Mouse (Mus musculus): ENCODE data around the gene Chsy1.

The Chsy1 gene

GRCm38 (mm10) chr7:66178101-66178500 lies 68.8 kb downstream of the Chsy1 start:
- DNase-seq, result peak; percentile 87

- peak; percentile 94 for DNase-seq
These were observed 69.8 kb downstream of the Chsy1 start for GRCm38 (mm10) chr7:66179120-66179581.

GRCm38 (mm10) chr7:66179711-66180110 lies 70.4 kb downstream of the Chsy1 start:
- no peak for DNase-seq

- DNase-seq, result peak; percentile 87
These were observed 70.9 kb downstream of the Chsy1 start for GRCm38 (mm10) chr7:66180260-66180659.

GRCm38 (mm10) chr7:66180711-66181365 lies 71.5 kb downstream of the Chsy1 start:
- peak; percentile 90 for DNase-seq

GRCm38 (mm10) chr7:66182075-66182715 lies 72.9 kb downstream of the Chsy1 start:
- DNase-seq, result peak; percentile 86

GRCm38 (mm10) chr7:66183404-66183803 lies 74.1 kb downstream of the Chsy1 start:
- peak; percentile 75 for DNase-seq

- DNase-seq, result peak; percentile 67
These were observed 74.7 kb downstream of the Chsy1 start for GRCm38 (mm10) chr7:66184026-66184425.

- DNase-seq, result peak; percentile 86
These were observed 76.1 kb downstream of the Chsy1 start for GRCm38 (mm10) chr7:66185370-66185769.

GRCm38 (mm10) chr7:66187581-66188231 lies 78.4 kb downstream of the Chsy1 start:
- DNase-seq, result peak; percentile 90

- DNase-seq, result peak; percentile 30
These were observed 81.1 kb downstream of the Chsy1 start for GRCm38 (mm10) chr7:66190385-66190784.

GRCm38 (mm10) chr7:66194511-66194910 lies 85.2 kb downstream of the Chsy1 start:
- DNase-seq, result peak; percentile 91

GRCm38 (mm10) chr7:66195881-66196280 lies 86.6 kb downstream of the Chsy1 start:
- DNase-seq, result peak; percentile 89

- peak; percentile 98 for DNase-seq
These were observed 87.5 kb downstream of the Chsy1 start for GRCm38 (mm10) chr7:66196609-66197445.

- no peak for DNase-seq
These were observed 89.1 kb downstream of the Chsy1 start for GRCm38 (mm10) chr7:66198416-66198815.

- peak; percentile 95 for DNase-seq
These were observed 90.1 kb downstream of the Chsy1 start for GRCm38 (mm10) chr7:66199391-66199831.

GRCm38 (mm10) chr7:66200383-66200782 lies 91.1 kb downstream of the Chsy1 start:
- peak; percentile 79 for DNase-seq

GRCm38 (mm10) chr7:66200791-66201450 lies 91.6 kb downstream of the Chsy1 start:
- peak; percentile 86 for DNase-seq

GRCm38 (mm10) chr7:66201657-66202056 lies 92.3 kb downstream of the Chsy1 start:
- peak; percentile 76 for DNase-seq

- DNase-seq, result no peak
These were observed 100.6 kb downstream of the Chsy1 start for GRCm38 (mm10) chr7:66209920-66210319.

GRCm38 (mm10) chr7:66212887-66213286 lies 103.6 kb downstream of the Chsy1 start:
- no peak for DNase-seq

GRCm38 (mm10) chr7:66214477-66214876 lies 105.2 kb downstream of the Chsy1 start:
- peak; percentile 75 for DNase-seq
